Mouse (Mus musculus) megakaryocyte, embryonic 14.5 days (primary cell): Measurements from ENCODE around the gene Atp9a.

Source experiments
- FLI1 ChIP-seq: IDR thresholded peaks from 2 replicates; pipeline ENCODE4 v1.6.1; 2012; ENCODE audit warnings: low read length, inconsistent platforms, mixed read lengths
- GATA1 ChIP-seq: IDR thresholded peaks from 3 replicates; pipeline ENCODE4 v1.6.1; 2012; ENCODE audit warnings: mixed read lengths, low read length, inconsistent platforms, borderline replicate concordance

DNA sequence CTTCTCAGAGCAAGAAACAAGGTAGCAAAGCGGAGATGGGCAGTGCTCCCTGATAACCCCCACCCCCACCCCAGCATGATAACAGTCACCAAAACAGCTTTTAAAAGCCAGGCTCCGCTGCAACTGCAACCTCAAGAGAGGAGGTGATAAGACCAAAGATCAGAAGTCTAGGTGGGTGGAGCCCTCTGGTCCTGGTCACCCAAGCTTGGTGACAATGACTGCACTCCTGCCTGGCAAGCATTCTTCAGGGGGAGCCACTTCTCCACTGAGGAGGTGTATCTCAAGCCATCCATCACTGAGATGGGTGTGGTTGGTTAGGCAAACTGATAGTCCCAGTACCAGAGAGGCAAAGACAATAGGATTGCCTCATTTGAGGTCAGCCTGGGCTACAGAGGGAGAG lies 151.1 kb downstream of the Atp9a start:
- TF ChIP-seq GATA1 = no peak
- TF ChIP-seq FLI1 = no peak
